Mouse (Mus musculus): ENCODE measurements around the gene Cfc1.
"Not testable (repeated sequence)": the region's sequence is repeated elsewhere in the genome, so short reads cannot be mapped to it uniquely, and the experiment has no call there.

The Cfc1 gene

DNA sequence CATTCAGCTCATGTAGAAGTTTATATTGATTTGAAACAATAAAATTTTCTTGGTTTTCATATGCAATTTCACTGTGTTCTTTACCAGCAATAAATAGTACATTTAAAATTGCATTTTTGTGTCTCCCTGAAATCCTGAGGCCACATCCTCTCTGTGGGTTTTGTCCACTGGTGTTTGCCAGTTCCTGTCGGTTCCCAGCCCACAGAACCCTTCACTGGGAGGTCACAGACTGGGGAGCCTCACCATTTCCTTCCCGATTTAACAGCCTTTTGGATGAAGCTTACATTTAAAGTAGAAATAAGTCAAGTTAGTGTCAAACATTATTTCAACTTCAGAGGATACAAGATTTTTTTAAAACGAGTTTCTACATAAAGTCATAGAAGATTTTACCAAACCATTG is 874 bp upstream of the Cfc1 start:
- POLR2A ChIA-PET, CTCF ChIA-PET: not testable (repeated sequence)

DNA sequence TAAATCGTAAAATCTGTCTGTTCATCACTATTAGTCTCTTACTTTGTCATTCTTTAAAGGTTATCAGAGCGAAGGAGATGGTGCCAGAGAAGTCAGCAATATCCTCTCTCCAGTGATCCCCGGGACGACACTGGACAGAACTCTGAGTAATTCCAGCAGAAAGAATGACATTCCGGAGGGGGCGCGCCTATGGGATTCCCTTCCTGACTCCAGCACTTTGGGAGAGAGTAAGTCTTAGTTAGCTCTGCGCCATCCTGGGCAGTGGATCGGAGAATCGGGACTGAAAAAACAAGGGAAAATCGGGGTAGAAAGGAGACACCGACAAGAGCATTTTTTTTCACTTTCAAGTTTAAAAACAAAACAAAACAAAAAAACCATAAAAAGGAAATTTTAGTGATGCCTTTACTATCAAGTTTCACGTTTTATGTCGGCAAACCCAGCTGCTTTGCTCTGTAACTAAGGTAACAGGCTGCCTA is 881 bp downstream of the Cfc1 start:
- ChIA-PET CTCF (interaction anchor here in 3 of 4 experiments (0.6 to 0.7 kb wide), 4 partner anchors 25 to 1975 kb away, joined by 3 read pairs; no protein-coding TSS in a partner anchor), POLR2A (interaction anchor here in 3 of 4 experiments (1.0 to 1.5 kb wide), 5 partner anchors 11 to 34 kb away, joined by 3 to 6 read pairs (median 4); no protein-coding TSS in a partner anchor)

DNA sequence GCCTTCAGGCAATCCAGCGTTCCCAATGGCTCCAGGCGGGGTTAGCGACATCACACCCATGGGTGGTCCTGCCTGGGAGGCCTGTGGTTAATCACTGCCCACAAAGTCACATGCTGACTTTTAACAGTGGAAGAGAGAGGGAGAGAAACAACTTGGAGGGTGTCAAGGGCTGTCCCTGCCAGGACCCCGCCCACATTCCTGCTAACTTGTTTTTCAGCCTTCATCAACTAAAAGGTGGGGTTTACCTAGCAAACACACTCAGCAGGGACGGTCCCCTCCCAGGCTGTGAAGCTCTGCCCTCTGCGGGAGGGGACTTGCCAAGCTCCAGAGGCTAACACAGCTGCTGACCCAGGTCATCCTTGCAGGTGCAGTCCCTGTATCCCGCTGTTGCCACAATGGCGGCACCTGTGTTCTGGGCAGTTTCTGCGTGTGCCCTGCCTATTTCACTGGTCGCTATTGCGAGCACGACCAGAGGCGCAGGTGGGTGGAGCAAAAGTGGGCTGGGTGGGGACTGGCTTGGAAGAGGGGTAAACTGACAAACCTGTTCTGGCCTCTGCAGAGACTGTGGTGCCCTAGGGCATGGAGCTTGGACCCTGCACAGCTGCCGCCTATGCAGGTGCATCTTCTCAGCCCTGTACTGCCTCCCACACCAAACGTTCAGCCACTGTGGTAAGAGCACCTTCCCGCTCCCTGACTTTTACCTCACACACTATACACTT is 1.5 kb downstream of the Cfc1 start:
- ChIA-PET POLR2A (interaction anchor here in 3 of 4 experiments (0.6 to 1.5 kb wide), 7 partner anchors 10 to 676 kb away, joined by 3 to 6 read pairs (median 4); no protein-coding TSS in a partner anchor), CTCF (interaction anchor here in 3 of 4 experiments (0.6 to 0.7 kb wide), 3 partner anchors 26 to 1974 kb away, joined by 3 read pairs; no protein-coding TSS in a partner anchor)

DNA sequence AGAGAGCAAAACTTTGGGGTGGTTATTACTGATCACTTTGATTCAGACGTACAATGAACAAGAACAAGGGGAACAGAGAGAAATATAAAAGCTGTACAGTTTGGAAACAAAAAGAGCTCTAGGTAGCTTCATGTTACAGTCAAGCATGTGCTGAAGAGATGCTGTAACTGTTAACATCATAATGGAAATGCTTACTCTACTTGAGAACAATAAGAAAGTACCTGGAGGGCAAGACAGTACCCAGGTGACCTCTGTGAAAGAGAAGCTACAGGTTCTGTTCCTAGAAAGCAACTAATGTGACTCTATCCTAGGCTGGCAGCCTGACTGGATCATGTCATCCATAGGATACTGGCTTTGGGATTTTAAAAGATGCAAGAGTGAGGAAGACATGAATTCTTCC is 11.6 kb downstream of the Cfc1 start:
- CTCF ChIA-PET = interaction anchor here in 1 of 4 experiments (0.8 kb wide), 1 partner anchor 36 kb away, joined by 5 read pairs; no protein-coding TSS in a partner anchor

DNA sequence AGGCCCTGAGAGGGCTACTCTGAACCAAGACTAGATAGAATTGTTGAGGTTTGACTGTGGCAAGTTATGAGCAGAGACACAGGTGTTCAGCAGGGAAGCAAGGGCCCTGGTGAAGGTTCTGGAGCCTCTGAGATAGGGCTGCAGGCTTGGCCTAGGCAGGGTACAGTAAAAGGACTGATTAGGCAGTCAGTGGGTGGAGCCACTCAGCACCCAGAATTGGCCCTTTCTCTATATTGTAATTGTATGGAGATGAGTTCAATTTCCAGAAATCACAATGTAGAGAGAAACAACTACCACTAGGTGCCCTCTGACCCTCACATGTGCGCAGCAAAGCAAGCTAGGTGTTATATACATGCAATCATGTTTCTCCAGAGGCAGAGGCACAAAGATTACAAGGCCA is 18.2 kb downstream of the Cfc1 start:
- POLR2A ChIA-PET = interaction anchor here in 1 of 4 experiments (0.7 kb wide), 1 partner anchor 66 kb away, joined by 5 read pairs; no protein-coding TSS in a partner anchor
- CTCF ChIA-PET = interaction anchor here in 1 of 4 experiments (0.5 kb wide), 1 partner anchor 1554 kb away, joined by 4 read pairs; no protein-coding TSS in a partner anchor

More for the DNA sequence above, 11.6 kb downstream of the Cfc1 start:
- POLR2A ChIA-PET = interaction anchor here in 3 of 4 experiments (0.7 to 2.0 kb wide), 14 partner anchors 9 to 153 kb away, joined by 3 to 8 read pairs (median 3); partner anchors contain the start of gene Amer3 (in 1 of the 3)

DNA sequence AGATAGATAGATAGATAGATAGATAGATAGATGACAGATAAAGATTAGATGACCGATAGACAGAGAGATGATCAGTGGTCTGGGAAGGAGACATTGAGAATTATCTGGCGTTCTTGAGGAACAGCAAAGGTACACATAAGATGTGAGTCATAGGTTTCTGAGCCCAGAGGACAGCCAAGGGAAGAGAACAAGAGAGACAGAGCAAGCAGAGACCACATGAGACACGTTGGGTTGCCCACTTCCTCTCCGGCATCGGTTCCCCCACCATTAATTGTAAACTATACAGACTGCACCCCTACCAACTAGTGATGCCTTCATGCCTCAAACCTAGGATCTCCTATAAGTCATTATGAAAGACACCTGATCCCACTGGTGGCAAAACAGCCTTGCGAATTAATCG is 18.8 kb downstream of the Cfc1 start:
- ChIA-PET POLR2A (no interaction called here), CTCF (interaction anchor here in 1 of 4 experiments (0.5 kb wide), 1 partner anchor 1553 kb away, joined by 4 read pairs; no protein-coding TSS in a partner anchor)

DNA sequence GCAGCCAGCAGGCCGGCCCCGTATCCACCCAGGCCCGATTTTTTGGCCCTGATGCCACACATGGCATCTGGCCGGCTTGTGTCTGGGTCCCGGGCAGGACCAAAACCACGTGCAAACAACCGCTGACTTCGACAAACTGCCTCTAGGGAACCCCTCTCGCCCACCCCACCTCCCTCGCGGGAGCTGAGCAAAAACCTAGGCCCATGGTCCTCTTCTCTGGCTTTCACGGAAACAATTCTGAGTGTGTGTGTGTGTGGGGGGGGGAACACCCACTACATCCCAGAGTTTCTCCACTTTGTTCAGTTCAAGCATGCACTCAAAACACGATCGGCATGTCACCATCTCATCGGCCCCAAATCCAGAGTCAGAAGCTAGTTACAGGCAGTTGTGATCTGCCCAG is 25.4 kb downstream of the Cfc1 start, which contains the start of gene Prss40:
Gene Prss40 (minus strand): TSS at position 101 of the 400 bp plus-strand sequence.
- POLR2A ChIA-PET = interaction anchor here in 3 of 4 experiments (0.6 to 1.4 kb wide), 5 partner anchors 9 to 240 kb away, joined by 3 to 4 read pairs (median 3); partner anchors contain the start of genes Amer3 (in 1 of the 3) and Ptpn18 (in 1 of the 3)

DNA sequence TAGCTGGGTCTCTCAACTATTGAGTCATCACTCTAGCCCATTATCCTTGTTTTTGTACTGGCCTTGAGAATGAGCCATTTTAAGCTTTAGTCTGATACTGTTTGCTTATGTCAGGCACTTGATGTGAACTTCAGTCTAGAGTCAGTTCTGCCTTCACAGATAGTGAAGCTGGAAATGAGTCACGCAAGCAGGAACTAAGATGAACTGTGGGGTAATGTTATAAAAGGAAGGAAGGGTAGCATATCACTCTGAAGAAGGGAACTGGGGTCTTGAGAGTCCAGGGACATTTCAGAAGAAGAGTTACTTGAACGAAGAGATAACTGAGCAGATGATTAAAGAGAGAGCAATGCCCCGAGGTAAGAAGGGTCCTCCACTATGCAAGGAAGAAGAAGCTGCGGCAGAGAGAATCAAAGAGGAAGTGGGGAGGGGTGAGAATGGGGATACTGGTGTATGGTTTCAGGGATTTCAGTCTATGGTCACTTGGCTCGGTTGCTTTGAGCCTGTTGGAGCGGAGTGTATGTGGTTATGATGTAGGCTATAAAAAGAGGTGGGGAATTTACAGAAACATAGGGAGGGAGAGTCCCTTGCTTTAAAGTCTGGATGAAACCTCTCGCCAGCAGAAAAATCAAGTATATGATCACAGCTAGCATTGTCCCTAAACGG is 29.1 kb downstream of the Cfc1 start:
- CTCF ChIA-PET = no interaction called here
- POLR2A ChIA-PET = interaction anchor here in 1 of 4 experiments (0.6 kb wide), 1 partner anchor 14 kb away, joined by 4 read pairs; no protein-coding TSS in a partner anchor

More for the DNA sequence above, 25.4 kb downstream of the Cfc1 start, which contains the start of gene Prss40:
- CTCF ChIA-PET = interaction anchor here in 1 of 4 experiments (0.8 kb wide), 1 partner anchor 49 kb away, joined by 3 read pairs; no protein-coding TSS in a partner anchor

DNA sequence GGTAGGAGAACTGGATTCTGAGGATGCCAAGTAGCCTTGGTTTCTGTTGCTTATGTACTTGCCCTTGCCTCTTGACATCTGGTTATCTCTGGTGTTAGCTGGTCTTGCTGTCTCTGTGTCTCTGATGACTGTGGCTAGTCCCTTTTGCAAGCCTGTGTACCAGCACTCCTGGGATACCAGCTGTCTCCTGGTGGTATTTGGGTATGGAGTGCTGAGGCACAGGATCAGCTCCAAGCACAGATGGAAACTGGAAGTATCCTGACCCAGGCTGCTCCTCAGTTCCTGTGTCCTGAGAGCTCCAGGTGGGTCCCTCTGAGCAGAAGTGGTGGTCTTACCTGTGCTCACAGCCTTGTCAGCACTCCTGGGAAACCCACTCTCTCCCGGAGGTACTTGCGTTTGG is 32.7 kb downstream of the Cfc1 start:
- ChIA-PET CTCF (interaction anchor here in 1 of 4 experiments (0.6 kb wide), 1 partner anchor 83 kb away, joined by 3 read pairs; no protein-coding TSS in a partner anchor), POLR2A (interaction anchor here in 1 of 4 experiments (1.2 kb wide), 1 partner anchor 11 kb away, joined by 4 read pairs; the partner anchor contains the start of gene Amer3)

DNA sequence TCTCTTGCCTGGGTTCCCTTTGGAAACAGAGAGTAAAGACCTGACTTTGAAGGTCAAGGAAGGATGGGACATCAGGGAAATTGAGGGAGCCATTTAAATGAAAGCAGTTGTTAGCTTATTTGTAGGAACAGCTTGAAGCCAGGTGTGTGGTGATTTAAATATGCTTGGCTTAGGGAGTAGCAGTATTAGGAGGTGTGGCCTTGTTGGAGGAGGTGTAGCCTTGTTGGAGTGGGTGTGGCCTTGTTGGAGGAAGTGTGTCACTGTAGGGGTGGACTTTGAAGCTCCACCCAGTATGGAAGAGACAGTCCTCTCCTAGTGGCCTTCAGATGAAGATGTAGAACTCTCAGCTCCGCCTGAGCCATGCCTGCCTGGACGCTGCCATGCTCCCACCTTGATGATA is 34.4 kb downstream of the Cfc1 start:
- ChIA-PET POLR2A (interaction anchor here in 3 of 4 experiments (0.6 to 1.7 kb wide), 9 partner anchors 9 to 44 kb away, joined by 3 to 8 read pairs (median 4); partner anchors contain the start of genes Amer3 (in 2 of the 3) and Prss40 (in 1 of the 3)), CTCF (interaction anchor here in 1 of 4 experiments (0.6 to 2.0 kb wide), 3 partner anchors 29 to 131 kb away, joined by 3 to 7 read pairs (median 4); no protein-coding TSS in a partner anchor)

DNA sequence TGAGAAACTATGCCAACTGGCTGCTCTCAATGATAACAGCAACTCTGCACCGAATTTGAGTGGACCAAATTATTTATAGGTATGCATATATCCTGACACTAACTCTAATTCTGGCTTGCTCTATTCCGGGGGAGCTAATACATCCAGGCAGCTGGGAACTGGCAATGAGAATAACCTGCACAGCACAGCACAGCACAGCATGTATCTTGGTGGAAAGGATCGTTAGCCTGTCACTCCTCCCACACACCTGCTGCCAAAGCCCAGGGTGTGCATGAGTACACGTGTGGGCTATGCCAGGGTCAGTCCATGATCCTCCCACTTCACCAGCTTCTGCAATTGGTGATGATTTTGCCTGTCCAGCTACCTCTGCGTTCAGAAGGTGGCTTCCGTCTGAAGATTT is 36.0 kb downstream of the Cfc1 start:
- ChIA-PET POLR2A (no interaction called here), CTCF (no interaction called here)

DNA sequence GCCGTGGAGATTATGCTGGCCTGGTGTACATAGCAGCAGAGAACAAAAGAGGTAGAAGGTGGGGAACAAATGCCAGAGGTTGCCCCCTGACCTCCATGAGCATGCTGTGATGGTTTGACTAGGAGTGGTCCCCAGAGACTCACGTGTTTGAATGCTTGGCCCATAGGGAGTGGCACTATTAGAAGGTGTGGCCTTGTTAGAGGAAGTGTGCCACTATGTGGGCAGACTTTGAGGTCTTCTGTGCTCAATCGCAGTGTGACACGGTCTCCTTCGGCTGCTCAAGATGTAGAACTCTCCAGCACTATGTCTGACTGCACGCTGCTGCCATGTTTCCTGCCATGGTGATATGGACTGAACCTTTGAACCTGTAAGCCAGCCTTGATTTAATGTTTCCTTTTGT is 37.8 kb downstream of the Cfc1 start:
- ChIA-PET POLR2A (no interaction called here), CTCF (no interaction called here)

DNA sequence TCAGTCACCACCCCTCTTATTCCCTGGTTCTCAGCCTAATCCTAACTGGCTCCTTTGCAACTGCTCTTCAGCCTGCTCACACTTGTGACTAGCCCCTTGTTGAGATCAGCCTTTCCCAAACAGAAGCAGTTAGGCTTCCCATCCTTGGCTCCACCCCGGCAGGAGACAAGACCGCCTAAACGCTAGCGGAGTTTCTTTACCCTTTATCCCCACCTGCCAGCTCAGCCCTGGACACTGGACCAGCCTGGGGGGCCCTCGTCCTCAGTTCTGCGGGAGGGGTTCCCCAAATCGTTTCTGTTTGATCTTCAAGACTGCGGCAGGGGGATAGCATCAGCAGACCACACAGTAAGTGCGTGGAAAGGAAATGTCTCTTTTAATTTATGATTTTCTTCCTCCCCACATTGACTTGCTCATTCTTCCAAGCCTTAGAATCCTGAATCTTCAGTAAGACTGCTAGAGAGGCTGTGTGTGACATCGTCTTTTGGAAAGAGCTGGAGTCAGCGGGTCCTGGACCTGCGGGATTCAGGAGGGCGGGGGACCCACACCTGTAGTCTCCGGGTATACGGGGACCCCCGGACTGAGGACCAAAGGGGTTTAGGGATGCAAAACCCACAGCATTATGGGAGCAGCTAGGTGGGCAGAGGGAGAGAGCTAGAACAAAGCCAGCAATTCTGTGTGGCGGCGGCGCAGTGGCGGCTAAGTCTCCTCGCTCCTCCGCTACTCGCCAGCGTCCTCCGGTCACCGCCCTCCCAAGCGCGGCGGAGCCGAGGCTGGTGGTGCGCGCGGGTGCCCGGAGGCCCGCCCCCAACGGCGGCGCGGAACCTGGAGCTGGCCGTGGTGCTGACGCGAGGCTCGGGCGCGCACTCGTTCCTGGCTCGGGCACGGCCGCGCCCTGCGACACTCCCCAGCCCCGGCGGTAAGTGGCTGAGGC is 43.7 kb downstream of the Cfc1 start, which contains the start of gene Amer3:
Gene Amer3 (plus strand): TSS at position 807 of the 931 bp plus-strand sequence.
- ChIA-PET CTCF (interaction anchor here in 3 of 4 experiments (0.5 to 1.7 kb wide), 10 partner anchors 9 to 172 kb away, joined by 3 to 7 read pairs (median 3); no protein-coding TSS in a partner anchor), POLR2A (interaction anchor here in 3 of 4 experiments (0.6 to 1.6 kb wide), 9 partner anchors 9 to 127 kb away, joined by 3 to 7 read pairs (median 3); partner anchors contain the start of gene Prss40 (in 1 of the 3))

DNA sequence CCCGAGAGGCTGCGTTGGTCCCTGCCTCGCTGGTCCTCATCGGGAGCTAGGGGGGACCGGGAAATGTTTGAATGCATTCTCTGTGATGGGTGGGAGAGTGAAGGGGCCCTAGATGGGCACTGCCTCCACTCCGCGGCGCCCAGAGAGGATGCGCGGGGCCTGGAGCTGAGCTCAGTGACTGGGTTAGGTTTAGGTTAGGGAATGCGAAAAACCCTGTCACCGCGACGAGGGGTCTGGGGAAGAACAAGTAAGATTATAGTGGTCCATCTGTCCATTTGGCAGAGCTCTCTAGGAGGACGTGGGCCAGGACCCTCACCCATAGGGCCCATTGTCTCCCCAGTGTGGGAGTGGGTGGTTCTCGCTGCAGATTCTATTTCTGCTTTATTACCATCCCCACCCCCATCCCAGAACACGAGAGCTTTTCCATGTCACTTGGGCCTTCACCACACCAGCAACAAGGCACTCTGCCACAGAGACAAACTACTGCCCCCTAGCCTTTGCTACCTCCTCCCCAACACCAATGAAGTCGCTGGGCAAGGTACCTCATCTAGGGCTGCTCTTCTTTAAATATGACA is 44.4 kb downstream of the Cfc1 start:
- CTCF ChIA-PET = interaction anchor here in 3 of 4 experiments (0.5 to 1.7 kb wide), 10 partner anchors 8 to 171 kb away, joined by 3 to 7 read pairs (median 3); no protein-coding TSS in a partner anchor
- POLR2A ChIA-PET = interaction anchor here in 3 of 4 experiments (0.6 to 1.6 kb wide), 8 partner anchors 8 to 128 kb away, joined by 3 to 7 read pairs (median 3); partner anchors contain the start of gene Prss40 (in 1 of the 3)

DNA sequence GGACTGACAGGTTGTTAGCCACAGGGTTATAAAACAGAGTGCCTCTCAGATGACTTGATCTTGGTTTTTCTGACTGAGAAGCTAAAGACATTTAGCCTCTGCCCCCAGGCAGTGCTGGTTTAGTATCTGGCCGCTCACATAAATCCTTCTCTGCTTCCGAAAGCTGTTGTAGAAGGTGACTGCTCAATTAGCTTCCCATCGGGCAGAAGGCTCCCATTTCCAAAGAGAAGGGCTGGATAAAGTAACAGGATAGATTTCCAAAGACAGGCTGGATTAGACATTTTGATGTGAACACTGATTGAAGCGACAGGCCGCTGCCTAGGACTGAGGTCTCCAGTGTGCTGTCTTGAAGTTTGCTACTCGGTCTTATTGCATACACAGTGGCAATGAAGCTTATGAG is 46.8 kb downstream of the Cfc1 start:
- ChIA-PET POLR2A (no interaction called here), CTCF (no interaction called here)

DNA sequence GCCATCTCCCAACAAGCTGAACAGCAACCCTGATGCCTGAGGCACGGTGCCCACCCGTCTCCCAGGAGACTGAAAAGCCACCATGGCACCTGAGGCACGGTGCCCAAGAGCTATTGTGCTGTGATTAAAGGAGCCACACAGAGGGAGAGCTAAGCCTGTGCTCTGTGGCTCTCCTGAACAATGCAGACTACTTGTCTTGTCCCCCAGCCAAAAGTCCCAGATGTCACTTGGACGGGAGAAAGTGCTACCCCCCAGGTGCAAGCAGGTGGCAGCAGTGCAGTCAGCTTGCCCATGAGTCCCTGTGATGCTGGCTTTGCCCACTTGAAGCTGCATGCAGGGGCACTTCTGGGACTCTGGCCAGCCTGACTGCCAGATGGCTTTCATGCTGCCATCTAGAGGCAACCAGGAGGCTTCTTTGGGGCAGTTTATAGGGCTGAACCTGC is 48.4 kb downstream of the Cfc1 start:
- CTCF ChIA-PET = interaction anchor here in 2 of 4 experiments (0.7 to 1.8 kb wide), 3 partner anchors 38 to 43 kb away, joined by 3 to 4 read pairs (median 4); no protein-coding TSS in a partner anchor
- POLR2A ChIA-PET = interaction anchor here in 1 of 4 experiments (0.7 kb wide), 1 partner anchor 284 kb away, joined by 11 read pairs; no protein-coding TSS in a partner anchor

DNA sequence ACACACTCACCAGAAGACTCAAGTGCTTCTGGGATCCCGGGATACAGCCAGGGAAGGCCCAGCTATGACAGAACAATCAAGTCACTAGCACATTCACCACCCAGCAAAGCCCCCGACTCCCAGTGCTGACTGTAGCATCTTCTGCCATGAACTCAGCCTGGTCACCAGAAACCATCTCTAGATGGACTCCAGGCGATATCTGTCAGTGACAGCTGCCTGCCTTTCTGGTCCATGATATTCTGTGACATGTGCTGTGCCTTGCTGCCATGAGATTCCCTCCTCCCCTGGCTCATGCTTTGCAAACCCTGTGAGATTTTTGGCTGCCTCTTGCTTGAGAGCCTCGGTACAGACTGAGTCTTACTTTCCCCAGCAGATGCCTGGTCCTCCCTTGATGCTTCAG is 49.3 kb downstream of the Cfc1 start:
- CTCF ChIA-PET = interaction anchor here in 1 of 4 experiments (1.8 kb wide), 1 partner anchor 44 kb away, joined by 4 read pairs; no protein-coding TSS in a partner anchor
- POLR2A ChIA-PET = no interaction called here

Data from embryonic stem cell, embryonic (primary cell).